Mouse (Mus musculus) heart, postnatal 0 days (tissue): Measurements from ENCODE around the gene Tnfrsf1a. TPM values are rescaled to one million over a fixed set of nuclear protein-coding genes. Genes with fewer than 3 reads are reported as not detected.

Experiments used
- ATAC-seq: fragments of 200-750 bp; cut with Nextera tagmentation; 2 replicates; pipeline ENCODE4 v1.8.0; 2017; ENCODE audit warnings: low read depth, moderate number of reproducible peaks, moderate library complexity; ENCODE audit not compliant: insufficient read depth
- DNase-seq: peaks from one replicate; pipeline ENCODE4 v3.0.0-alpha.2; 2016; ENCODE audit warnings: low spot score
- H3K27ac ChIP-seq: fragments of 300-500 bp; sonication (generic); 2 replicates; pipeline ENCODE4 v1.5.1; 2014; ENCODE audit warnings: low read depth, mild to moderate bottlenecking
- H3K27me3 ChIP-seq: fragments of 300-500 bp; sonication (generic); 2 replicates; pipeline ENCODE4 v1.6.1; 2014; ENCODE audit warnings: low read length, mixed read lengths; ENCODE audit not compliant: control insufficient read depth, insufficient read depth
- H3K36me3 ChIP-seq: fragments of 300-500 bp; sonication (generic); replicated peaks from 2 replicates; pipeline ENCODE4 v1.6.1; 2014; ENCODE audit warnings: low read length, mixed read lengths; ENCODE audit not compliant: control insufficient read depth, insufficient read depth
- H3K4me1 ChIP-seq: fragments of 300-500 bp; sonication (generic); 2 replicates; pipeline ENCODE4 v1.6.1; 2014; ENCODE audit warnings: antibody characterized with exemption; ENCODE audit not compliant: control insufficient read depth, insufficient read depth
- H3K4me2 ChIP-seq: fragments of 300-500 bp; sonication (generic); 2 replicates; pipeline ENCODE4 v1.6.1; 2014; ENCODE audit warnings: low read depth, mild to moderate bottlenecking, low read length, moderate library complexity
- H3K4me3 ChIP-seq: fragments of 300-500 bp; sonication (generic); 2 replicates; pipeline ENCODE4 v1.5.1; 2014; ENCODE audit warnings: low read depth, low read length
- H3K9ac ChIP-seq: fragments of 300-500 bp; sonication (generic); replicated peaks from 2 replicates; pipeline ENCODE4 v1.6.1; 2014; ENCODE audit warnings: low read depth, low read length, mixed read lengths
- H3K9me3 ChIP-seq: fragments of 300-500 bp; sonication (generic); replicated peaks from 2 replicates; pipeline ENCODE4 v1.6.1; 2016; ENCODE audit warnings: low read length; ENCODE audit not compliant: control insufficient read depth
- CTCF ChIP-seq: IDR thresholded peaks from 2 replicates; pipeline ENCODE4 v1.5.1; 2016; ENCODE audit warnings: antibody characterized with exemption, control low read depth, low read depth
- EP300 ChIP-seq: IDR thresholded peaks from 2 replicates; pipeline ENCODE4 v1.6.1; 2016; ENCODE audit warnings: antibody characterized with exemption, low read depth
- WGBS: fragments of 180-500 bp; shearing (Covaris S2); extraction: QIAGEN DNeasy Blood & Tissue Kit; methylation state at CpG from one replicate; pipeline ENCODE4 v1.1.7; 2014; 5-methylcytosine and 5-hydroxymethylcytosine counted together
- polyA plus RNA-seq: library from polyadenylated mRNA; unstranded; fragments of >200 nt; fragmentation: Nextera tagmentation; extraction: Ambion mirVana; gene quantifications from 2 replicates; pipeline ENCODE4 v1.2.1, GENCODE M21; 2015
- total RNA-seq: library from RNA; depleted of rRNA; stranded (reverse); fragments of >200 nt; gene quantifications from 2 replicates; pipeline ENCODE4 v1.2.3, GENCODE M21; 2014; ENCODE audit warnings: low replicate concordance

Gene Tnfrsf1a
- total and polyA plus RNA-seq, 2 experiments from 2014 or later: 37.1 to 39.8 TPM

- ATAC-seq: no peak
- no peak for DNase-seq
- no peak for TF ChIP-seq CTCF
- TF ChIP-seq EP300: no peak
- Histone ChIP-seq H3K4me1 (peaks cover 30% of the 10 kb centered on the region), H3K9me3 (no peaks in the 10 kb centered on the region), H3K27ac (no peak overlapping the region; the same call in 1 of the 2 replicates), H3K27me3 (no peaks in the 10 kb centered on the region), H3K4me3 (no peak overlapping the region), H3K4me2 (no peak overlapping the region), H3K36me3 (peaks cover 41% of the 10 kb centered on the region), H3K9ac (no peak overlapping the region)
- 34% methylated on average over 8 of the region's 8 CpGs for WGBS
These were observed 7.1 kb downstream of the Tnfrsf1a start for GRCm38 (mm10) chr6:125356264-125356663.

GRCm38 (mm10) chr6:125357334-125357733 is 8.2 kb downstream of the Tnfrsf1a start:
- 88% methylated on average over 15 of the region's 15 CpGs for WGBS
- H3K36me3 ChIP-seq: peaks cover 46% of the 10 kb centered on the region
- TF ChIP-seq EP300 (no peak), CTCF (no peak)
- no peaks in the 10 kb centered on the region for H3K9me3 ChIP-seq
- H3K9ac ChIP-seq: no peak overlapping the region
- peaks cover 2% of the 10 kb centered on the region; the same call in 1 of the 2 replicates for H3K27me3 ChIP-seq
- H3K27ac ChIP-seq: no peak overlapping the region
- no peak for ATAC-seq
- DNase-seq: no peak
- H3K4me1 ChIP-seq: peaks cover 30% of the 10 kb centered on the region
- no peak overlapping the region for H3K4me3 ChIP-seq
- H3K4me2 ChIP-seq: no peak overlapping the region

GRCm38 (mm10) chr6:125359999-125360398 is 10.8 kb downstream of the Tnfrsf1a start:
- Histone ChIP-seq H3K9me3 (no peaks in the 10 kb centered on the region), H3K27ac (no peak overlapping the region), H3K4me1 (peaks cover 13% of the 10 kb centered on the region), H3K4me3 (no peak overlapping the region), H3K27me3 (peaks cover 23% of the 10 kb centered on the region), H3K4me2 (no peak overlapping the region), H3K36me3 (peaks cover 46% of the 10 kb centered on the region), H3K9ac (no peak overlapping the region)
- DNase-seq (no peak), ATAC-seq (no peak)
- TF ChIP-seq CTCF: no peak
- no peak for TF ChIP-seq EP300
- 45% methylated on average over 9 of the region's 9 CpGs for WGBS

- Histone ChIP-seq H3K36me3 (peaks cover 46% of the 10 kb centered on the region), H3K4me1 (peaks cover 5% of the 10 kb centered on the region), H3K4me3 (no peak overlapping the region), H3K9ac (no peak overlapping the region), H3K27ac (no peak overlapping the region), H3K4me2 (no peak overlapping the region), H3K27me3 (peaks cover 24% of the 10 kb centered on the region), H3K9me3 (no peaks in the 10 kb centered on the region; the same call in 1 of the 2 replicates)
- DNase-seq (no peak), ATAC-seq (no peak)
- TF ChIP-seq EP300 (no peak), CTCF (no peak)
- WGBS: 81% methylated on average over 9 of the region's 9 CpGs
These were observed 11.7 kb downstream of the Tnfrsf1a start for GRCm38 (mm10) chr6:125360846-125361245.

GRCm38 (mm10) chr6:125361467-125362291 is 12.5 kb downstream of the Tnfrsf1a start:
- no peak overlapping the region for H3K4me3 ChIP-seq
- H3K4me2 ChIP-seq: no peak overlapping the region
- peak; percentile 36; the same call in 1 of the 2 replicates for ATAC-seq
- H3K27ac ChIP-seq: no peak overlapping the region
- peaks cover 24% of the 10 kb centered on the region for H3K27me3 ChIP-seq
- DNase-seq: no peak
- H3K9ac ChIP-seq: no peak overlapping the region
- H3K9me3 ChIP-seq: no peaks in the 10 kb centered on the region; the same call in 1 of the 2 replicates
- 50% methylated on average over 38 of the region's 38 CpGs for WGBS
- TF ChIP-seq EP300 (no peak), CTCF (peak; percentile 48)
- H3K36me3 ChIP-seq: peaks cover 46% of the 10 kb centered on the region
- H3K4me1 ChIP-seq: no peaks in the 10 kb centered on the region
